Mouse (Mus musculus) heart, postnatal 0 days (tissue): ENCODE results near the gene Plekha6. TPM values are rescaled to one million over a fixed set of nuclear protein-coding genes. Genes with fewer than 3 reads are reported as not detected.
"Not testable (repeated sequence)": the region's sequence is repeated elsewhere in the genome, so short reads cannot be mapped to it uniquely, and the experiment has no call there.

ENCODE experiments used
- ATAC-seq: fragments of 200-750 bp; cut with Nextera tagmentation; 2 replicates; pipeline ENCODE4 v1.8.0; 2017; ENCODE audit warnings: low read depth, moderate number of reproducible peaks, moderate library complexity; ENCODE audit not compliant: insufficient read depth
- DNase-seq: peaks from one replicate; pipeline ENCODE4 v3.0.0-alpha.2; 2016; ENCODE audit warnings: low spot score
- H3K27ac ChIP-seq: fragments of 300-500 bp; sonication (generic); 2 replicates; pipeline ENCODE4 v1.5.1; 2014; ENCODE audit warnings: low read depth, mild to moderate bottlenecking
- H3K27me3 ChIP-seq: fragments of 300-500 bp; sonication (generic); 2 replicates; pipeline ENCODE4 v1.6.1; 2014; ENCODE audit warnings: low read length, mixed read lengths; ENCODE audit not compliant: control insufficient read depth, insufficient read depth
- H3K36me3 ChIP-seq: fragments of 300-500 bp; sonication (generic); replicated peaks from 2 replicates; pipeline ENCODE4 v1.6.1; 2014; ENCODE audit warnings: low read length, mixed read lengths; ENCODE audit not compliant: control insufficient read depth, insufficient read depth
- H3K4me1 ChIP-seq: fragments of 300-500 bp; sonication (generic); 2 replicates; pipeline ENCODE4 v1.6.1; 2014; ENCODE audit warnings: antibody characterized with exemption; ENCODE audit not compliant: control insufficient read depth, insufficient read depth
- H3K4me2 ChIP-seq: fragments of 300-500 bp; sonication (generic); 2 replicates; pipeline ENCODE4 v1.6.1; 2014; ENCODE audit warnings: low read depth, mild to moderate bottlenecking, low read length, moderate library complexity
- H3K4me3 ChIP-seq: fragments of 300-500 bp; sonication (generic); 2 replicates; pipeline ENCODE4 v1.5.1; 2014; ENCODE audit warnings: low read depth, low read length
- H3K9ac ChIP-seq: fragments of 300-500 bp; sonication (generic); replicated peaks from 2 replicates; pipeline ENCODE4 v1.6.1; 2014; ENCODE audit warnings: low read depth, low read length, mixed read lengths
- H3K9me3 ChIP-seq: fragments of 300-500 bp; sonication (generic); replicated peaks from 2 replicates; pipeline ENCODE4 v1.6.1; 2016; ENCODE audit warnings: low read length; ENCODE audit not compliant: control insufficient read depth
- CTCF ChIP-seq: IDR thresholded peaks from 2 replicates; pipeline ENCODE4 v1.5.1; 2016; ENCODE audit warnings: antibody characterized with exemption, control low read depth, low read depth
- EP300 ChIP-seq: IDR thresholded peaks from 2 replicates; pipeline ENCODE4 v1.6.1; 2016; ENCODE audit warnings: antibody characterized with exemption, low read depth
- WGBS: fragments of 180-500 bp; shearing (Covaris S2); extraction: QIAGEN DNeasy Blood & Tissue Kit; methylation state at CpG from one replicate; pipeline ENCODE4 v1.1.7; 2014; 5-methylcytosine and 5-hydroxymethylcytosine counted together
- polyA plus RNA-seq: library from polyadenylated mRNA; unstranded; fragments of >200 nt; fragmentation: Nextera tagmentation; extraction: Ambion mirVana; gene quantifications from 2 replicates; pipeline ENCODE4 v1.2.1, GENCODE M21; 2015
- total RNA-seq: library from RNA; depleted of rRNA; stranded (reverse); fragments of >200 nt; gene quantifications from 2 replicates; pipeline ENCODE4 v1.2.3, GENCODE M21; 2014; ENCODE audit warnings: low replicate concordance

Gene Plekha6
- total and polyA plus RNA-seq, 2 experiments from 2014 or later, result 7.0 to 36.1 TPM

DNA sequence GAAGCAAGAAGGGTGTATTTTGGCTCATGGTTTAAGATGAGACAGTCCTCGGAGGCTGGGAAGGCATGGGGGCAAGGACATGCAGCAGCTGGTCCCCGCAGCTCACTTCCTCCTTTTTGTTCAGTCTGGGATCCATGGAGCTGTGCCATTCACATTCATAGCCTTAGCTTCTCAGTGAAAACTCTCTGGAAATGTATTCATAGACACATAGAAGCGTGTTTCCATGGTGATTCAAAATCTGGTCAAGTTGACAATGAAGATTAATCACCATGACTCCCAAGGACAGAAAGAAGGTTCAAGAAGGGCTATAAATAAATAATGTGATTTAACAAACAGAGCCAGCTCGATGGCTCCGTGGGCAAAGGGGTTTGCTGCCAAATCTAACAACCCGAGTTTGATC lies 169.9 kb downstream of the Plekha6 start:
- Histone ChIP-seq H3K27ac (no peak overlapping the region), H3K4me1 (no peaks in the 10 kb centered on the region), H3K4me3 (no peak overlapping the region), H3K27me3 (peaks cover 24% of the 10 kb centered on the region), H3K36me3 (no peaks in the 10 kb centered on the region), H3K4me2 (no peak overlapping the region), H3K9ac (no peak overlapping the region), H3K9me3 (no peaks in the 10 kb centered on the region)
- DNase-seq, result no peak
- WGBS, result 77% methylated on average over 6 of the region's 6 CpGs
- TF ChIP-seq EP300, result no peak
- TF ChIP-seq CTCF, result no peak
- ATAC-seq, result no peak

DNA sequence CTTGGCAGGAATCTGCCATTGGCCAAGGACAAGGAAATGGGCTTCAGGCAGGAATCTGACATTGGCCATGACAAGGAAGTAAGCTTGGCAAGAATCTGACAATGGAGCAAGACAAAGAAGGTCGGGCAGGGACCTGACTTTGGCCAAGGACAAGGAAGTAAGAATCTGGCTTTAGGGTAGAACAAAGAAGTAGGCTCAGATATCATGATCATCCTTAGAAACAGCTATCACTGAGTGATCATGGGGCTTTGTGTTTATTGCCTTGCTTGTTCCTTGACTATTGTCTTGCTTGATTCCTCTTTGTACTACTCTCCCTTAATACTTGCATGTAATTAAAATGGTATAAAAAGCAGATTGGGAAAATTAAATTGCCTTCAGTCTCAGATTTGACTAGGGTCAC lies 176.4 kb downstream of the Plekha6 start:
- H3K36me3 ChIP-seq, H3K9me3 ChIP-seq, ATAC-seq, H3K4me3 ChIP-seq, H3K27ac ChIP-seq, H3K4me1 ChIP-seq, H3K4me2 ChIP-seq, H3K27me3 ChIP-seq, H3K9ac ChIP-seq, DNase-seq: not testable (repeated sequence)
- WGBS, result 31% methylated on average over 1 of the region's 1 CpGs

DNA sequence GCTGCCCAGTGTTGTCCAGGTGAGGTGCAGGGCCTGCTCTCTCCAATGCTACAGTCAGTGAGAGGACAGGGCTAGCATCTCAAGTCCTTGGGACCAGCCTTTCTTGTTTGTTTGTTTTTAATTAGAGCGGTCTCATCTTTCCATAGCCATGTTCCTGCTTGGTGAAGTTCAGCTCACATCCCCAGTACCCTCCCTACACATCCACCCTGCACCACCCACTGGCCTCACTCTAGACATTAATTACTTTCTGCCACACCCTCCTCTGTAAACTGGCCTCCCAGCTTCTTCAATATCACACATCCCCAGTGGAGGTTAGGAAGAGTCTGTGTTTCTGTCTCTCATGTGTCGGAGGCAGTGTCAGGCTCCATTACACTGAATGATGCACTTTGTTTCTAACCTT lies 180.3 kb downstream of the Plekha6 start:
- H3K9ac ChIP-seq, result no peak overlapping the region
- H3K4me3 ChIP-seq, result no peak overlapping the region
- DNase-seq (no peak), ATAC-seq (no peak)
- H3K27ac ChIP-seq, result no peak overlapping the region
- H3K4me1 ChIP-seq, result no peaks in the 10 kb centered on the region
- no peaks in the 10 kb centered on the region for H3K36me3 ChIP-seq
- 92% methylated on average over 2 of the region's 2 CpGs for WGBS
- TF ChIP-seq CTCF (no peak), EP300 (no peak)
- no peaks in the 10 kb centered on the region for H3K27me3 ChIP-seq
- no peaks in the 10 kb centered on the region for H3K9me3 ChIP-seq
- no peak overlapping the region for H3K4me2 ChIP-seq

DNA sequence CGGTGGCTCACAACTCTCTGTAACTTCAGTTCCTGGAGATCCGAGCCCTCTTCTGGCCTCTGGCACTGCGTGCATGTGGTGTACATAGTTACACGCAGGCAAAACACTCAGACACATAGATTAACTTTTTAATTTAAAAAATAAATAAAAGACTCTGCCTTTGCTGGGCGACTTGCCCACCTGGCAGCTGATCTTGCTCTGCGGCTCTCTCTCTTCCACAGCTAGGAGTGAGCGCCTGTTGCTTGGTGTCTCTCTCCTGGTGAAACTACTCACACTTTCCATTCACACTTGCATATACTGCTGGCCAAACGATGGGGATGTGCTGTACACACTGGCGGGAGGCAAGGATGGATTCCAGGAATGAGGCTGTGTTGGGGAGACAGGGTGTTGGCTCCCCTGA lies 182.5 kb downstream of the Plekha6 start:
- Histone ChIP-seq H3K9me3 (no peaks in the 10 kb centered on the region), H3K4me3 (no peak overlapping the region), H3K9ac (no peak overlapping the region), H3K27me3 (no peaks in the 10 kb centered on the region), H3K4me2 (no peak overlapping the region), H3K36me3 (no peaks in the 10 kb centered on the region), H3K4me1 (no peaks in the 10 kb centered on the region), H3K27ac (no peak overlapping the region)
- ATAC-seq (no peak), DNase-seq (no peak)
- 78% methylated on average over 9 of the region's 9 CpGs for WGBS
- no peak for TF ChIP-seq CTCF
- no peak for TF ChIP-seq EP300

DNA sequence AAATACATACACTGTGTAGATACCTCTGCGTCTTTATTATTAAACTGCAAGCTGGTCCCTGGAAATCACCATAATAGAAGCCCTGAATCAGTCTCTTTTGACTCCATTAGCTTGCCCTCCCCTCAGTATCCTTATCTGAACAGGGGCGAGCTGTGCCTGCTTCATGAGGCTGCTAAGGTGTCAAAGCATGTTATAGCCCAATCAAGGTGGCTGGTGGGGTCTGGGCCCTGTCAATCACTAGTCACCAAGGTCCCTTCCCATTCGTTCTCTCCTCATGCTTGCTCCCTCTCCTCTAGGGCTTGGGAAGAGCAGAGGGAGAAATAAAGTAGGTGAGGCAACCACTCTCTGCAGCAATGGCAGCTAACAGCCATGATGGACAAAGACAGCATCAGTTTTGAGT lies 183.2 kb downstream of the Plekha6 start:
- no peak for ATAC-seq
- DNase-seq, result no peak
- H3K27me3 ChIP-seq, result no peaks in the 10 kb centered on the region
- no peak overlapping the region for H3K9ac ChIP-seq
- H3K9me3 ChIP-seq, result no peaks in the 10 kb centered on the region
- no peak overlapping the region for H3K4me3 ChIP-seq
- no peaks in the 10 kb centered on the region for H3K4me1 ChIP-seq
- WGBS, result 59% methylated on average over 3 of the region's 3 CpGs
- no peak overlapping the region for H3K4me2 ChIP-seq
- H3K27ac ChIP-seq, result no peak overlapping the region
- TF ChIP-seq EP300 (no peak), CTCF (no peak)
- no peaks in the 10 kb centered on the region for H3K36me3 ChIP-seq

DNA sequence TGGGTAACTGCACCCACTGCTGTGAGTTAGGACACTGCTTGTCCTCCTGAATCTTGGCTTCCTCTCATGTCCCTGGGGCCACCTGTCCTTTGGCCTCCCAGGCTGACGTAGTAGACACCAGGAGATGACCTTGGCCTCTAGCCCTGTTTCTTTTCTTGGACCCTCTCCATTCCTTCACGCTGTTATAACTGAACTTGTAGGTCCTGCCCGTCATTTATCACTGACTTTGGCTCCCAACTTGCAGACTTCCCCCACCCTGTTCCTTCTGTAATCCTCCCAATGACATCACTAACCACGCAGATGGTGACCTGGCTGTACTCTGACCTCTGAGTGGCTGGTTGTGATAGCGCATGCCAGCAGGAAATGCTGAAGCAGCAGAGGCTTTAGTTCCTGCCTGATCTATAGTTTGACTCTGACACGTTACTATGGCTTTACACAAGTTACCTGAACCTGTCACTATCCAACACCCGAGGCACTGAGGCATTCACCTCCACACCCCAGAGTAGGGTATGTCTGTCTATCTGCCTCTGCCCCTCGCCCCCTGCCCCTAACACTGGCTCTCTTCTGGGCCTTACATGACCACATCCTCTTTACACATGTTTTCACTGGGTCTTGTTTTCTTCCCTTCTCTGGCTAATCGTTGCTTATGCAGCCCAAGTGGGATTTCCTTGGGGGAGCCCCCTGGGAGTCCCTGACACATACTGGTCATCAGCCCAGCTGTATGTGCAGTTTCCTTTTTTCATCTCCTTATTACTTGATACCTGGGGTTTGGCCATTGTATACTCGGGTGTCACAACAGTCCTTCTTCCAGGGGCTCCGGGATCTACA lies 183.9 kb downstream of the Plekha6 start:
- Histone ChIP-seq H3K4me3 (no peak overlapping the region), H3K27me3 (0 out of 2 replicates have a peak, but pooled peaks cover 2% of the 10 kb centered on the region), H3K27ac (no peak overlapping the region), H3K9me3 (no peaks in the 10 kb centered on the region), H3K9ac (no peak overlapping the region), H3K4me2 (no peak overlapping the region), H3K4me1 (no peaks in the 10 kb centered on the region), H3K36me3 (no peaks in the 10 kb centered on the region)
- ATAC-seq (peak; percentile 62), DNase-seq (peak; percentile 36)
- WGBS, result 49% methylated on average over 11 of the region's 11 CpGs
- TF ChIP-seq CTCF (no peak), EP300 (no peak)
